Mouse (Mus musculus) thymus, adult 2 months (tissue): ENCODE results near the gene Slc38a7. TPM values are rescaled to one million over a fixed set of nuclear protein-coding genes. Genes with fewer than 3 reads are reported as not detected.
A peak's percentile ranks its signal among the peaks of the same experiment; 100 is the strongest.

Source experiments
- DNase-seq: peaks from one replicate; pipeline ENCODE4 v3.0.0; 2021
- H3K27ac ChIP-seq: fragments of 200-500 bp; 2 replicates; pipeline ENCODE4 v1.5.1; 2012; ENCODE audit warnings: low read length, control low read depth; ENCODE audit not compliant: control insufficient read depth, insufficient read depth
- H3K27me3 ChIP-seq: fragments of 200-500 bp; 2 replicates; pipeline ENCODE4 v1.6.1; 2012; ENCODE audit warnings: mild to moderate bottlenecking, low read length, moderate library complexity, mixed read lengths; ENCODE audit not compliant: control insufficient read depth, insufficient read depth
- H3K36me3 ChIP-seq: fragments of 200-500 bp; 2 replicates; pipeline ENCODE4 v1.6.1; 2012; ENCODE audit warnings: mild to moderate bottlenecking, low read length, moderate library complexity; ENCODE audit not compliant: control insufficient read depth, insufficient read depth
- H3K4me1 ChIP-seq: fragments of 200-500 bp; replicated peaks from 2 replicates; pipeline ENCODE4 v1.6.1; 2012; ENCODE audit warnings: low read length; ENCODE audit not compliant: control insufficient read depth, insufficient read depth
- H3K4me3 ChIP-seq: fragments of 200-500 bp; 2 replicates; pipeline ENCODE4 v1.5.1; 2012; ENCODE audit warnings: mild to moderate bottlenecking, low read length, control low read depth, moderate library complexity; ENCODE audit not compliant: control insufficient read depth, insufficient read depth
- CTCF ChIP-seq: fragments of 200-500 bp; IDR thresholded peaks from 2 replicates; pipeline ENCODE4 v1.5.1; 2012; ENCODE audit warnings: mild to moderate bottlenecking, control low read depth, low read length, moderate library complexity, borderline replicate concordance; ENCODE audit not compliant: control insufficient read depth, poor library complexity, insufficient read depth; ENCODE audit errors: extremely low read depth
- POLR2A ChIP-seq: fragments of 200-500 bp; IDR thresholded peaks from 2 replicates; pipeline ENCODE4 v1.6.1; 2012; ENCODE audit warnings: mild to moderate bottlenecking, low read length, control low read depth, moderate library complexity; ENCODE audit not compliant: control insufficient read depth, poor library complexity, insufficient read depth; ENCODE audit errors: extremely low read depth
- WGBS: fragments of 180-500 bp; shearing (Covaris S2); methylation state at CpG from one replicate; pipeline ENCODE4 v1.1.7; 2018; 5-methylcytosine and 5-hydroxymethylcytosine counted together
- polyA plus RNA-seq: library from polyadenylated mRNA; depleted of rRNA; stranded (reverse); fragments of >200 nt; gene quantifications from 2 replicates; pipeline ENCODE4 v1.2.3, GENCODE M21; 2012; rRNA removed

The Slc38a7 gene
- polyA plus RNA-seq, result 21.9 and 26.8 TPM in 2 replicates

DNA sequence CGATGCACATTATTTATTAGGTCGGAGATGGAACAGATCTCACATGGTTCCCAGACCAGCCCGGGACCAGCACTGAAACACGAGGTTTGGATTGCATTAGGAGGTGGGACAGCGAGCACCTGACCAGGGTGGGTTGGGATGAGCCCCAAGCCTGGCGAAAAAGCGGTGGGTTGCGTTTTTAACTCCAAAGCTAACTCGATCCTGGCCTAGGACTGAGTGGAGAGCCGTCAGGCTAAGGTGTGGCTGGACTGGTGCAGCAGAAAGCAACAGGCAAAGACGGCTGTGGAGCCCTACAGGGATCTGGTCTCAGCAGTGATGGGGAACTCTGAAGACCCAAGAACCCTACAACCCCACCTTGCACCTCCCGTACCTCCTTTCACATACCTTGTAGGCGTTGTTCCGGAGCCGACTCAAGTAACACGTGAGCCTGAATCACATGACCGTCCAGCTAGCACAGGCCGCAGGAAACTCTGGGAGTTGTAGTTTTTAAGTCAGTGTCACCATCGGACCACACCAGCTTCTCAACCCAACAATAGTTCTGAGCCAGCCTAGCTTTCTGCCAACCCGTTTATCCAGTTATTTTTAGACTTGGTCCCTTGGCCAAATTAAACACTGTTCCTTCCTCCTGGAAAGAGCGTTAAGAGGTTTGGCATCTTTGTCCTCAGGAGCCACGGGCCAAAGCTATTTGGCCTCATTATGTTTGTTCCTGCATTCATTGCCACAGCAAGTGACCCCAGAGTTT, at the start of gene Slc38a7:
TSS of gene Slc38a7 (minus strand) at position 438 of the 742 bp plus-strand sequence.
- no peaks in the 10 kb centered on the region for H3K27me3 ChIP-seq
- 19% methylated on average over 22 of the region's 22 CpGs for WGBS
- DNase-seq, result peak; percentile 69
- H3K27ac ChIP-seq, result no peak within 1 kb of the TSS
- H3K36me3 ChIP-seq, result no peaks in the 10 kb centered on the region
- peak within 1 kb of the TSS; percentile 80 for H3K4me3 ChIP-seq
- no peak for TF ChIP-seq POLR2A
- TF ChIP-seq CTCF, result no peak
- peaks cover 10% of the 10 kb centered on the region for H3K4me1 ChIP-seq

GRCm38 (mm10) chr8:95901864-95902263, 48.5 kb upstream of the Slc38a7 start:
- TF ChIP-seq CTCF, result no peak
- no peak for TF ChIP-seq POLR2A
- no peak overlapping the region for H3K27ac ChIP-seq
- H3K4me1 ChIP-seq, result 0 out of 2 replicates have a peak, but pooled peaks cover 2% of the 10 kb centered on the region
- 68% methylated on average over 7 of the region's 7 CpGs for WGBS
- H3K4me3 ChIP-seq, result no peak overlapping the region
- no peaks in the 10 kb centered on the region for H3K27me3 ChIP-seq
- H3K36me3 ChIP-seq, result no peaks in the 10 kb centered on the region
- DNase-seq, result no peak

GRCm38 (mm10) chr8:95893701-95894100, 40.4 kb upstream of the Slc38a7 start:
- 80% methylated on average over 5 of the region's 5 CpGs for WGBS
- H3K36me3 ChIP-seq, result no peaks in the 10 kb centered on the region

DNA sequence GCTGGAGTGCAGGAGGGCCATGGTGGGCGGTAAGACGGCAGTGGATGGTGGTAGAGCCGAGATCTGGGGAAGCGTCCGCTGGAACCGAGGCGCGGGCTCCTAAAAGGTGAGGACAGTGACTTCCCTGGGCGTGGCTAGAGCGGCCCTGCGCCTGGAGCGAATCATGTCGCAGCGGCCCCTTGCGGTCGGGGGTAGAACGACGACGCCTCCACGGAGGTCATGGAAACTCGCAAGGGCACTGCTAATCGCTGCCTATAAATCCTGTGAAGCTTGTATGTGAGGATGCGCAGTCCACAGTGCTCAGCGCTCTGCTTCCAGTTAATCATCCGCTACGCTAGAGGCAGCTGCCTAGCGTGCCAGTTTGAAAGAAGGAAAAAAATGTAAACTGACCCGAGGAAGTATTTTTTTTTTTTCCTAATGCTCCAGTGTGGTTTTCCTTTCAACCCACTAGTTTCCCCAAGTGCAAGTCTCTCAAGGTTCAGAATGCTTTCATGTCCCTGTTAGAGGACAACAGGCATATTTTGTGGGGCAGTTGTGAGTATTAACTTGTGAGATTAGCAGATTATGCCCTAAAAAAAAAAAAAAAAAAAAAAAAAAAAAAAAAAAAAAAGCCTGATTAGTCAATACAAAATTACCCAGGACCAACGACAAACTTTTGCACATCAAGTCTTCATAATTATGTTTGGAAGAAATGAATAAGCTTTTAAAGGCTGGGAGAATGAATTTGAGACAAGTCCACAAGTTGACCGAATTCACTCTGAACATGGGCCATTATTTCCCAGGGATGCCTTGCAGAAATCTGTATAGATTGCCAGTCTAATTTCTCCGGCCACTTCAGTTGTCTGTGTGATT, 35.2 kb upstream of the Slc38a7 start, which contains the start of gene Got2:
TSS of gene Got2 (minus strand) at position 263 of the 852 bp plus-strand sequence.
- Histone ChIP-seq H3K27ac (no peak within 1 kb of the TSS), H3K4me3 (peak within 1 kb of the TSS; percentile 80), H3K4me1 (peaks cover 8% of the 10 kb centered on the region; the same call in 1 of the 2 replicates), H3K27me3 (no peaks in the 10 kb centered on the region), H3K36me3 (no peaks in the 10 kb centered on the region)
- 8% methylated on average over 31 of the region's 31 CpGs for WGBS
- TF ChIP-seq CTCF (peak; percentile 91), POLR2A (no peak)
- DNase-seq, result peak; percentile 91

More at GRCm38 (mm10) chr8:95893701-95894100, 40.4 kb upstream of the Slc38a7 start:
- H3K4me1 ChIP-seq, result no peaks in the 10 kb centered on the region
- no peak overlapping the region for H3K4me3 ChIP-seq
- H3K27ac ChIP-seq, result no peak overlapping the region
- no peak for DNase-seq
- no peaks in the 10 kb centered on the region for H3K27me3 ChIP-seq
- TF ChIP-seq CTCF (no peak), POLR2A (no peak)

GRCm38 (mm10) chr8:95887578-95888284, 34.4 kb upstream of the Slc38a7 start:
- peak; percentile 71 for DNase-seq
- no peaks in the 10 kb centered on the region for H3K27me3 ChIP-seq
- H3K4me1 ChIP-seq, result peaks cover 8% of the 10 kb centered on the region; the same call in 1 of the 2 replicates
- TF ChIP-seq POLR2A (no peak), CTCF (no peak)
- H3K4me3 ChIP-seq, result peak overlapping the region; percentile 80
- H3K27ac ChIP-seq, result no peak overlapping the region
- WGBS, result 1% methylated on average over 38 of the region's 38 CpGs
- H3K36me3 ChIP-seq, result no peaks in the 10 kb centered on the region
